Mouse (Mus musculus) brain, adult 2 months (tissue): ENCODE measurements around the gene Tnfrsf8.
"Not testable (repeated sequence)": the region's sequence is repeated elsewhere in the genome, so short reads cannot be mapped to it uniquely, and the experiment has no call there.

Experiments used
- DNase-seq: peaks from one replicate; pipeline ENCODE4 v3.0.0; 2011; ENCODE audit warnings: low read depth, low spot score

Tnfrsf8 gene

DNA sequence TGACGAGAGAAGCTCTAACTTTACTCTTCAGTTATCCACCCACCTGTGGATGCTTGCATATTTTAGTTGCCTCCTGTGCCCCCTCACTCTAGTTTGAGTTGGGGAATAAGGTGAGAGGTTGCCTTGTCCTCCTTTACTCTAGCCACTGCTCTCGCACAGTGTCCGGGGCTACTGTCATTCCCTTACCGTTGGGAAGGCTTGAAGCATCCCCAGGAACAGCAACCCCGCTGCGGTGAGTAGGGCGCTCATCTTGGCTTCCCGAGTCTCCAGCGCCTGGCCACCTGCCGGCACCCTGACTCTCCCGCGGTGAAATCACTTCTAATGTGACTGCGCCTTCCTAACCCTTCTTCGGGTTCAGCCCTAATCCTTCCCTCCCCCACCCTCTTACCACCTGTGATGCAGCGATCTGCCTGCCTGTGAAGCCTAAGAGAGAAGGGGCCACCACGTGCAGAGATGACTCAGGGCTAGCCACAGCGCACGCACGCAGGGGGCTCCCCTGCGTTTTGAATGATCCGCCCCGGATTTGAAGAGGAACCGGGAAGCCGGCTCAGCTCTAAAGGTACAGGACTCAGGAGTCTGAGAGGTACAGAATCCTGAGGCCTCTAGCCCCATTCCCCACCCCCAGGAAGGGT is at the start of gene Tnfrsf8:
TSS of gene Tnfrsf8 (minus strand) at position 329 of the 632 bp plus-strand sequence.
- no peak for DNase-seq

DNA sequence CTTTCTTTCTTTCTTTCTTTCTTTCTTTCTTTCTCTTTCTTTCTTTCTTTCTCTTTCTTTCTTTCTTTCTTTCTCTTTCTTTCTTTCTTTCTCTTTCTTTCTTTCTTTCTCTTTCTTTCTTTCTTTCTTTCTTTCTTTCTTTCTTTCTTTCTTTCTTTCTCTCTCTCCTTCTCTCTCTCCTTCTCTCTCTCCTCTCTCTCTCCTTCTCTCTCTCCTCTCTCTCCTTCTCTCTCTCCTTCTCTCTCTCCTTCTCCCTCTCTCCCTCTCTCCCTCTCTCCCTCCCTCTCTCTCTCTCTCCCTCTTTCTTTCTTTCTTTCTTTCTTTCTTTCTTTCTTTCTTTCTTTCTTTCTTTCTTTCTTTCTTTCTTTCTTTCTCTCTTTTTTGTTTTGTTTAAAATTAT is 46.7 kb upstream of the Tnfrsf8 start:
- DNase-seq, result not testable (repeated sequence)

DNA sequence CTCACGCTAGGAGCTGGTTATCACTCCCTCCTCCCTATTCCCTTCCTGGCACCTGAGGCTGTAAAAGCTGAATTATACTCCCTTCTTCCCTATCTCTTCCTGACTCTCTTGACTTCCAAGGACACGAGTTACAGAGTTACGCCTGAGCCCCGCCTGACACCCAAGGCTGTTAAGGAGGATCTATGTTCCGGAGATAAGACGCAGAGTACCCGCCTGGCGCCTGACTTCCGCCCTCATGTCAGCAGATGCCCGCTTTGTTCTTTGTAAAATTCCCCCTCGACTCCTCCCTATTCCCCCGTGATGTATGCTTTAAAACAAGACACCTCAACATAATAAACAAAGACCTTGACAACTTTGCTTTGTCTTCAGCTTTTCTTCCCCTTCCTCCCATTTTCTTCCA is 46.1 kb upstream of the Tnfrsf8 start:
- no peak for DNase-seq

DNA sequence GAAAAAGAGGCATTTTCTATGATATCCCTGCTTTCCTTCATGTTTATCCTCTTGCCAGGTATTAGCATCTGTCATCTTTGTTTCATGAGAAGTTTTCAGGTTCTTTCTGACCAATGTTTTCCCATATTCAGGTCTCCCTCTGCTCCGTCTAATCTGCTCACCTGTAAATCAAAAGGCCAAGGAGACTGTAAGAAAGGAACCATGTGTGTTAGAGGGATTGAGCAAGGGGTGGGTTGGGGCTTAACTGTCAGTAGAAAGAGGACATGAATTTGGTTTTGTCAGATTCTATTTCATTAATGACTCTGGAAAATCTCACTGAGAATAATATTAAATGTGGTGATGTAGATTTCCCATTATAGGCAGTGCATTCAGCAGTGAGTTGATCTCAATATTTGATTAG is 45.6 kb upstream of the Tnfrsf8 start:
- DNase-seq, result no peak

DNA sequence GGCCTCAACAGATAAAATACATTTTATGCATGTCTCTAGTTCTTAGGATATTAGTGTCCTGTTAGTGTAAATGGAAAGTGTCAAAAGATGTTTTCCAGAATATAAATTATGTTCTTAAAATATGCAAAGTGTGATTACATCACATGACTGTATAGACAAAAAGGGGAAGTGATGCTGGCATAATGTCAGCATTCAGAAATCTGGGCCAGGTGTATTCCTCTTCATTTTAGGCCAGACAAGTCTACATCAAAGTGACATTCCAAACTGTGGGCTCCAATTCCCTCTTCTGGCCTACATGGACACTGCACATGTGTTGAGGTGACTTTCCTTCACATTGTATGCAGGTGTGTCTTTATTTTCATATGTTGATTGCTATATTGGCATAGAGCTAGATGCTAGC is 41.3 kb upstream of the Tnfrsf8 start:
- no peak for DNase-seq

DNA sequence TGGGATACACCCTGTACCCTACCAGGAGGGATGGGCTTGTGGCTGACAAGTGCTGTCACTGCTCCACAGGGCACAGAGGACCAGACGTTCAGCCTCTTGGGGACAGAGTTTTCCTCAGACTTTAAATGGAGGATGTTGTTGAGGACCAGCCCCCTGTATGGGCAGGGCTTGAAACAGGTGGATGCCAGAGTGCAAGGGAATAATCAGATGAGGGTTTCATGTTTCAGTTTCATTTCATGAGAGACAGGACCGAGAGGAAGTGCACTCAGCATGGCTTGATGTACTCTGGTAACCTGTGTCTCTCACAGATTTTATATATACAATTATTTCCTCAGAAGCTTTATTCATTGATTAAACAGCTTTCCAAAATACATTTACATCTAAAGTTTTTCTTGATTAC is 38.9 kb upstream of the Tnfrsf8 start:
- DNase-seq, result no peak

DNA sequence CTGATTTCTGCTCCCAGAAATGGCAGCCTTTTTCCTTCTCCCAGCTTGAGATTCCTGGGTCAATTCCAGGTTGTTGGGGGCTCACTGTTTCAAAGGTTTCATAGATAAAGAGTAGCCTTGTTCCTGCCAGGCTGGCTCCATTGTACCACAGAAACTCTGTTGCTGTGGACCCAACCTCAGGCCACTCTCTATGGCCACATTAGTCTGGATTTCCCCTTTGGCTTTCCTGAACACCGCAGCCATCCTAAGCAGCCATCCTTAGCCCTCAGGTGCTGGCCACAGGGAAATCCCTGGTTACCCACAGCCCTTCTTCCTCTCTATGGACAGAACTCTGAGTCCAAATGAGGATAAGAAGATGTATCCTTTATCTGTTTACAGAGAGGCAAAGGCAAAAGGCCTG is 30.0 kb upstream of the Tnfrsf8 start:
- DNase-seq, result no peak

DNA sequence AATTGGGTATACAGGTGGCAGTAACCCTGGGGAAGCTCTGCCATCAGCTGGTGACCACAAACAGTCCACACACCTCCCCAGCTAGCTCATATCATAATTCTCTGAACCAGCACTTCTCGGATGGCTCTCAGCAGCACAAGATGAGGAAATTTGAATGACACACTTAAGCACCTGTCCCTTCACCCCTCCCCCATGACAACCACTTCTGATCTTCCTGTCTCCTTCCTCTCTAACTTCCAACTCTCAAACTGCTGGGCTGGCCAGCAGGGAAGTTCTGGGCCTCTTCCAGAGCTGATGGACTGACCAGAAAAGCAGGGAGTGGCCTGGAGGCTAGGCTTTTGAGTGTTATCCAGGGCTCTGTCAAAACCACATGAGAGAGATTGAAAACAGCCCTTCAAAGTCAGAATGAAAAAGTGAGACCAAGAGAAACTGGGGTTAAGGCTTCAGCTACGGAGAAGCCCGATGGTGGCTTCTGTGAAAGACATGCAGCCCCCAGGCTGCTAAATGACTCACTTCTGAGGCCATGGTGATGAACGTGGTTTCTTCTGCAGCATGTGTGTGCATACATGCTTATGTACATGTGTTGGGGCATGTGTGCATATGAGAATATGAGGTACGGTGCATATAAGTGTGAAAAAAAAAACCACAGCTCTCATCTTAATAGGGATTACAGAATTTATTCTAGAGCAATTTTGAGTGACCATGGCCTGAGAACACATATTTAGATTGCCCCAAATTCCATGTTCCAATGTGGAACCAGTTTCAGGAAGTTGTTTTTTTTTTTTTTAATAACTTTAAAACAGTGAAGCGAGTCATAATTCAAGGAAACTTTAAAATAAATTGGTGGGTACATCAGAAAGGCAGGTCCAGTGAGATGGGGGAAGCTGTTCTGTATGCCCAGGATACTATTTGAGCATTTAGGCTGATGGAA is 27.2 kb upstream of the Tnfrsf8 start:
- no peak for DNase-seq

DNA sequence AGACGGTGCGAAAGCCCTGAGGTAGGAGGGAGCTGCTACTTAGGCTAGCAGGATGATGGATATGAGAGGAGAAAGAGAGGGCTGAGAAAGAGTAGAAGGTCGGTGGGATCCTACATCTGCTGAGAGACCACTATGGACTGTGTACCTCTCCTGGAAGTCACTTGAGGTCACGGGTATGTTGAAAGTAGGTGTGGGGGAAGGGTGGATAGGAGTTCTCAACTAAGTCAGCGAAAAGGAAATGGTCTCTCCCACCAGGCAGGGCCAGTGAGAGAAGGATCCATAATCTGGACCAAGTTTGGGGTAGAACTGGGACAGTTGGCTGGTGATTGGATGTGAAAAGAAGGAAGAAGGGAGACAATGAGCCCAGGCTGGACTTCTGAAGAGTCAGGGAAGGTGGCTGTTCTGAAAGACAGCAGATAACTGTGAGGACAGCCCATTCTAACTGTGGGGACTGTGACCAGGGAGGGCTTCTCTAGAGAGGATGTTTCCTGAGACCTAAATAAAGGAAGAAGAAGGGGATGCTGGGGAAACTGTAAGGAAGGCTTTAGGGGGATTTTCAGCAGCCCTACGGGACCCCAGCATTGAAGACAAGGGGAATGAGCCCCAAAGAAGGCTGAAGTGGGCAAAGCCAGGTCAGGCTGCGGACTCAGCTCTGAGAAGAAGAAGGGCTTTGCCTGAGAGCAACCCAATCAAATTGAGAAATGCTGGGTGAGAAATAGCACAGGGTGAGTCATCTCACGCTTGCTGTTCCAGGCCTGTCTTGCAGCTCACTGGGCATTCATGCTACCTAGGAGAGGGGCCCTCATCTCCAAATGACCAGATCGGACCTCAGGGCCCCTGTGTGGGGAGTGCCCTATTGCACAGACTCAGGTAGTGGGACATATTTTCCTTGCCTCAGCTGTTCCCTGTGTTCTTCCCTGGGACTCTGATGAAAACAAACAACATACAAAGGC is 23.2 kb upstream of the Tnfrsf8 start:
- DNase-seq, result no peak

DNA sequence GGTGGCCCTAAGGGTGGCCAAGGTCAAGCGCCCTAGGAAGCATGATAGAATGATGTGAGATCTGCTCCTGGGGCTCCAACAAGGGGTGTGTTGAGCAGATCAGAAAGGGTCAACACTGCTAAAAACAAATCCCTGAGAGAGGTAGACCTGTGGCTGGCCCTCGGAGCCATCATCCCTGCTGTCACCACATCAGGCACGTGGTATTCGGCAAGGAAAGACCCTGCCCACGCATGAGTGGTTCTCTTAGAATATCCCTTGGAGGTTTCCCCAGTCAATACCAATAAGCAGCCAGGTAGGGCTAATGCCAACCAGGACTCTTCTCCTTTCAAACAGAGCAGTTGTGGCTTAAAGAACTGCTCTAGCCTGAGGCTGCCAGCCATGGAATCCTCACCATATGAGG is 21.6 kb upstream of the Tnfrsf8 start:
- no peak for DNase-seq

DNA sequence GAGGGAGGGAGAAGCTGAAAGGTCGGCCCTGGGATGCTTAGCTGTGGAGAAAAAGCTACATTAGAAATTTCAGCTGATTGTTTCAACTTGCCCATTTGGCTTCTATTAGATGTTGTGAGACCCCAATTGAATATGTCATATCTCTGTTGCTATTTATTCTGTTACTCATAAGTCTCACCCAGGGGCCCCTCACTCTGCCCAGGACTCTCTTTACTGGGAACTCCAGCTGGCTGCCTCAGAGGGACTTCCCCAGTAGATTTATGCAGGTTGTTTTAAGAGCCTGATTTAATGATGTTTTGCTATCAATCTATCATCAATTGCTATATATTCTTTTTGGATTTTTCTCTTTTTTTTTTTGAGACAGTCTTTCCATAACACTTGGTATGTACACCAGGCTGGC is 21.1 kb upstream of the Tnfrsf8 start:
- DNase-seq, result no peak

DNA sequence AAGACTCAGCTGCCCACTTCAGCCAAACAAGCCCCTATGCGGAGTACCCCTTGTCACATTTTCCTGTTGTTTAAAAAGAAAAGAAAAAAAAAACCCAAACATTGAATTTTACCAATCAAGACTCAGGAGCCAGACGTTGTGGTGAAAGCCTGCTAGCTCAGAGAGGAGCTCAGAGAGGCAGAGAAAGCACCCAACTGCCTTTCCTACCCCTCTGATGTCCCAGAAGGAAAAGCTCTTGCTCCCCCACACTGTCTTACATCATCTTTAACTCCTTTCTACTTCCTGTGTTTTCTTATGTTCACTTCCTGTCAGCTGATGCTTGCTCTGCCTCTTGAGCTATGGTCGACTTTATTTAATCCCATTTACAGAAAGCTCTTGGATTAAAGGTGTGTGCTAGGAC is 8.7 kb upstream of the Tnfrsf8 start:
- no peak for DNase-seq

DNA sequence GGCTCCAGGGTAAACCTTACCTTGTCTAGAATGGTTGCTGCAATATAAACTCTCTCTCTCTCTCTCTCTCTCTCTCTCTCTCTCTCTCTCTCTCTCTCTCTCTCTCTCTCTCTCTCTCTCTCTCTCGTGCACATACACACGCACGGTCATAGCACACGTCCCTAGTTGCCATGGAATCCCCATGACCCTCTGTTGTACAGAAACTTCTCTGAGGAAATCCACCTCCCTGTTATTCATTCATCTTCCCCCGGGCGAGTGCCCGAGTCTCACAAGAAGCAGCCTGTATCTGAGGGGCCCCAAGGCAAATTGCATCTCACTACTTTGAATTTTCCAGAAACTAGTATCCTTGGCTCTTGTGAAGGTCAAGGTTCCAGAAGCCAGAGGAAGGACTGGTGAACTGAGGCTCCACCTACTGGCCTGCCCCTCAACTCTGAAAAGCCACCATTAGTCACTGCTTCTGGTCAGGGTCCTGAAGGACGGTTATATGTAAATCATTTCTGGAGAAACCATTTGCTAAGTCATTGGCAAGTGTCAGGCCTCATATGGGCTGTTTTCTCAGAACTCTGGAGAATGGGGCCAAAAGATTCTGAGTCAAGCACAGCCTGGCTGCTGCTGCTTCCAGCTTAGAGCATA is 8.1 kb upstream of the Tnfrsf8 start:
- DNase-seq, result no peak

DNA sequence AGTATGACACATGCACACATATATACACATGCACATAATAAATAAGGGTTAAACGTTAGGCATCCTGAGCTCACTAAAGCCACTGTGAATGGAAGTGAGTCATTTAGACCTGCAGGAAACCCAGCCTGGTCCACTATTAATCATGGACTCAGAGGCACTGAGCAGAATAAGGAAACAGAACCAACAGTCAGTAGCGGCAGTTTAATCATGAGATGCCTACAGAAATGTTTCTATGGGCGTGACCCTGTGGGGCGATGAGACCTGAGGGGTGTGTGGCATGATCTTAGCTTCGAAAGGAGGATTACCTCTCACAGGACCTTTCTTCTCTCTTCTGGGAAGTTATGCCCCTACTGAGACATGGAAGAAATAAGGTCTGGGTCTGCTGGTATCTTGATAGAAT is 7.2 kb upstream of the Tnfrsf8 start:
- no peak for DNase-seq

DNA sequence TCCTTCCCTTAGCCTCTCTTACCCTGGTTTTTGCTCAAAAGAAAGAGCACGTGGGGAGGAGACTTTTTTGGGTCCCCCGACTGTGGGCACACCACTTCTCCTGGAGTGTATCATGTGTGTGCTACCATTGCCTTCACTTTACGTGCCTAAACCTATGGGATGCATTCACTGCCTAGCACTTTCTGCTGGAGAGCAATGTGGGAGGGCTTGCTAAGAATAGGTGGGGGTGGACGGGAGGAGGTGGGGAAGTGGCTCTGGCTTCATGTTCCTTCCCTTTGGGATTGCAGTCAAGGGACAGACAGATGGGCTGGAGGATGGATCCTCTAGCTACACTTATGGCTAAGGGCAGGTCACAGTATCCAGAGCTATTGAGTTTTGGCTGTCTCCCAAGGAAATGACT is 5.7 kb upstream of the Tnfrsf8 start:
- peak; percentile 40 for DNase-seq

DNA sequence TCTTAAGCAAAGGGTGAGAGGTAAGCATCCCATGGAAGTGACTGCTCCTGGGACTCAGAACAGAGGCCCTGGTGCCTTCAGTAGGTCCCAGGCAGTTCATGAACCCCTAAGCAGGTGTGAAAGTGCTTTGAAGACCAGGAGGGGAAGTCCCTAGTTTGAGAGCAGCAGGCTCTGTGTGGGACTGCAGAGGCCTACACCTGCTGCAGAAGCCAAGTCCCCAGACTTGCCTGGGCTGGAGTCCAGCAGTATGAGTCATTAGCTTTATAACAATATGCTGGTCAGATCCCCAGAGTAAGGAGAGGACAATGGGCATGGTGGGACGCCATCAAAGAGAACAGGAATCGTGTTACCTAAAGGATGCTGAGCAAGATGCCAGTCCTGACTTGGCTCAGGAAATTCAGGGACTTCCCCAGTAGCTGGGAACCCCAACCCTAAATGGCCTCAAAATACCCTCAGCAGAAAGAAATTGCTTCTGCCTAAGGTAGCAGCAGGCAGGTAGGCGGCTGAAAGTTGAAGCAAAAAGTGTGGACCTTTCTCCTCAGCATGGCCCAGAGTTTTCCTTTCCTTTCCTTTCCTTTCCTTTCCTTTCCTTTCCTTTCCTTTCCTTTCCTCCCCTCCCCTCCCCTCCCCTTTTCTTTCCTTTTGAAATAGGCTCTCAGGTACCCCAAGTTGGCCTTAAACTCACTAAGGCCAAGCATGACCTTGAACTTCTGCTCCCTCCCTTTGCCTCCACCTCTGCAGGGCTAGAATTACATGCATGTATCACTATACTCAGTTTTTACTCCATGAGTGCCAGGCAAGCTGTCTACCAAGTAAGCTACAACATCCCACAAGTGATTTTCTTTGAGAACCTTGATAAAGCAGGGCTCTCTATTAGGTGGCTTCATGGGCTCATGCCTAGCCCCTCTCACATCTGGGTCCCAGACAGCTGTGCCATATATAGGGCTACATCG is 4.6 kb upstream of the Tnfrsf8 start:
- peak; percentile 74 for DNase-seq

DNA sequence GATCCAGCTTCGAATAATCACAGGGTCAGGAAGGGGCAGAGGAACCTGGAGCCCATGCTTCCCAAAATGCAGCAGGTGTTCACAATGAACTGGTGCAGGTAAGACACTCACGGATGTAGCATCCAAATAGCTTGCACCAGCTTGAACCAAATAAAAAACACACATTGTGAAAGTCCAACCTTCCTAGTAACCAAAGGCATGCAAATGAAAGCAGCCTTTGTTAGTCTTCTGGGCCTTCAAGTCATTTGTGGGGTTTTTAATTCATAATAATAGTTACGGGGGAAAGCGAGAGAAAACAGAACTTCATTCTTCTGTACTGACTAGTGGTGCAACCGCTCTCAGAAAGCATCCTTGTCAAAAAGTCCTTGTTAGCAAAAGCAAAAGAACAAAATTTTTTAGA is 1.7 kb upstream of the Tnfrsf8 start:
- DNase-seq, result no peak

DNA sequence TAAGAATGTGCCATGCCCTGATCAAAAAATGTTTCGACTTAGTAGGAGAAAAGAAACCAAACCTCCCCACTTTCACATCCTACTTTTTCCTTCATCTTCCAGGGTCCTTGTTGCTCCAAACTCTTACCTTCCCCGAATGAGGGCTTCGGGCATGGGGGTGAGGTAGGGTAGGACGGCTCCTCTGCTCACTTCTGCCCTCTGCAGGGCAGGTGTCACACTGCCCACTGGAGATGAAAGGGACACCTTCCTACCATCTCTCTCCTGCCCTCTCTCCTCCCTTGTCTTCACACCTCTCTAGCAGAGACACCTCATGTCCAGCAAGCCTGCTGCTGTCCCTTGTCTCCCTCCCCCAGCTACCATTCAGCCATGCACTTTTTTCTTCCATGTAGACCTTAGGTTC is 998 bp downstream of the Tnfrsf8 start:
- DNase-seq, result no peak

DNA sequence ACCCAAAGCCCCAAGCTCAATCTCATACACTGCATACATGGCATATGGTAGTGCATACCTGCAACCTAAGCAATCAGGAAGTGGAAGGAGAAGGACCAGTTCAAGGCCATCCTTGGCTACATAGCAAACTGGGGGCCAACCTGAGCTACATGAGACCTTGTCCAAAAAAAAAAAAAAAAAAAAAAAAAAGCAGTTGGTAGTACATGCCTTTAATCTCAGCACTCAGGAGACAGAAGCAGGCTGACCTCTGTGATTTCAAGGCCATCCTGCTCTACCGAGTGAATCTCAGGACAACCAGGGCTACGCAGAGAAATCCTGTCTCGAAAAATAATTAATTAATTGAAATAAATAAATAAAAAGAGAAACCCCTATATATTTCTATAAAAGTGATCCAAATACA is 1.7 kb downstream of the Tnfrsf8 start:
- DNase-seq, result no peak

DNA sequence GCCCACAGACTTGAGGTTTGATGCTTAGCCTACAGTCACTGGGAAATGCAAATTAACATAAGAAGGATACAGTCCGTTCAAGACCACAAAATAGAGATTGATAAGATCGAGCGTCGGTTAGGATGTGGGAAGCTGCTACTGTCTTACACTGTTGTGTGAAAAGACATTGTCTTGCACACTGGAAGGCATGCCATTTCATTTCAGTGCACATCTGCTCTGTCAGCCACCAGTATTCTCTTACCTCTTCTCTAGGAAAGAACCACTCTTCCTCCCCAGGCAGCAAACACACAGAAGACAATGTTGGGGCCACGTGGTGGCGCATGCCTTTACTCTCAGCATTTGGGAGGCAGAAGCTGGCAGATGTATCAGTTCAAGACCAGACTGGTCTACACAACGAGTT is 2.4 kb downstream of the Tnfrsf8 start:
- no peak for DNase-seq
